Mouse (Mus musculus) retina, embryonic 14.5 days (tissue): ENCODE measurements around the gene Cngb1.
"Not testable (repeated sequence)": the region's sequence is repeated elsewhere in the genome, so short reads cannot be mapped to it uniquely, and the experiment has no call there.

Experiments
- DNase-seq: peaks from one replicate; pipeline ENCODE4 v3.0.0-alpha.2; 2015; ENCODE audit warnings: low spot score

Cngb1 gene

GRCm38 (mm10) chr8:95245180-95245579 lies 61.2 kb downstream of the Cngb1 start:
- DNase-seq = no peak

- DNase-seq = peak; percentile 13
Measured at GRCm38 (mm10) chr8:95243853-95244252, 62.5 kb downstream of the Cngb1 start.

- peak; percentile 63 for DNase-seq
Measured at GRCm38 (mm10) chr8:95242826-95243571, 63.4 kb downstream of the Cngb1 start.

- no peak for DNase-seq
Measured at GRCm38 (mm10) chr8:95242099-95242825, 64.1 kb downstream of the Cngb1 start.

- peak; percentile 84 for DNase-seq
Measured at GRCm38 (mm10) chr8:95235683-95236082, 70.7 kb downstream of the Cngb1 start.

GRCm38 (mm10) chr8:95230086-95230485 lies 76.3 kb downstream of the Cngb1 start:
- not testable (repeated sequence) for DNase-seq

- DNase-seq = no peak
Measured at GRCm38 (mm10) chr8:95227151-95227468, 79.3 kb downstream of the Cngb1 start.

- DNase-seq = no peak
Measured at GRCm38 (mm10) chr8:95226251-95227150, 79.9 kb downstream of the Cngb1 start.

- DNase-seq = no peak
Measured at GRCm38 (mm10) chr8:95223969-95224368, 82.4 kb downstream of the Cngb1 start.

GRCm38 (mm10) chr8:95221045-95221444 lies 85.3 kb downstream of the Cngb1 start:
- DNase-seq = no peak

GRCm38 (mm10) chr8:95220571-95220998 lies 85.8 kb downstream of the Cngb1 start:
- DNase-seq = no peak

GRCm38 (mm10) chr8:95219623-95220022 lies 86.8 kb downstream of the Cngb1 start:
- DNase-seq = no peak

- DNase-seq = no peak
Measured at GRCm38 (mm10) chr8:95215709-95216360, 90.5 kb downstream of the Cngb1 start.

GRCm38 (mm10) chr8:95209924-95210323 lies 96.5 kb downstream of the Cngb1 start:
- no peak for DNase-seq

- no peak for DNase-seq
Measured at GRCm38 (mm10) chr8:95205946-95206345, 100.4 kb downstream of the Cngb1 start.

GRCm38 (mm10) chr8:95204039-95204380 lies 102.4 kb downstream of the Cngb1 start:
- DNase-seq = peak; percentile 91

- no peak for DNase-seq
Measured at GRCm38 (mm10) chr8:95203326-95204038, 102.9 kb downstream of the Cngb1 start.

- no peak for DNase-seq
Measured at GRCm38 (mm10) chr8:95202649-95203275, 103.6 kb downstream of the Cngb1 start, which contains the start of gene Kifc3. Kifc3 (minus strand) TSS chr8:95202812.

GRCm38 (mm10) chr8:95202056-95202570 lies 104.3 kb downstream of the Cngb1 start:
- DNase-seq = no peak

- DNase-seq = no peak
Measured at GRCm38 (mm10) chr8:95201491-95201890, 104.9 kb downstream of the Cngb1 start.

- no peak for DNase-seq
Measured at GRCm38 (mm10) chr8:95200001-95200405, 106.4 kb downstream of the Cngb1 start.
